Mouse (Mus musculus): ENCODE measurements around the gene Nmt2. TPM values are rescaled to one million over a fixed set of nuclear protein-coding genes. Genes with fewer than 3 reads are reported as not detected.

Nmt2 gene
- polyA plus RNA-seq, 1 experiment: 3.8 TPM

Other genes with a start within 250 kb of the Nmt2 start
- 7.1 and 8.1 TPM in 2 replicates for gene Fam171a1, start 170.0 kb upstream of the Nmt2 start, polyA plus RNA-seq (2012; rRNA removed)
- gene Rpp38, start 48.4 kb downstream of the Nmt2 start, polyA plus RNA-seq (2012; rRNA removed): 4.8 and 6.9 TPM in 2 replicates
- 0.27 TPM in 1 of 2 replicates, not detected in the other for gene Acbd7, start 52.0 kb downstream of the Nmt2 start, polyA plus RNA-seq (2012; rRNA removed)
- not detected in 2 replicates for gene Olah, start 113.0 kb downstream of the Nmt2 start, polyA plus RNA-seq (2012; rRNA removed)
- not detected in 2 replicates for gene Meig1, start 138.4 kb downstream of the Nmt2 start, polyA plus RNA-seq (2012; rRNA removed)
- 2.6 and 4.9 TPM in 2 replicates for gene Dclre1c, start 139.9 kb downstream of the Nmt2 start, polyA plus RNA-seq (2012; rRNA removed)
- 1.3 TPM in 2 replicates for gene Suv39h2, start 190.8 kb downstream of the Nmt2 start, polyA plus RNA-seq (2012; rRNA removed)
- 1.1 and 1.5 TPM in 2 replicates for gene Gm45902, start 228.6 kb downstream of the Nmt2 start, polyA plus RNA-seq (2012; rRNA removed)
- gene Hspa14, start 228.6 kb downstream of the Nmt2 start, polyA plus RNA-seq (2012; rRNA removed): 28.7 and 31.3 TPM in 2 replicates
- gene Cdnf, start 228.8 kb downstream of the Nmt2 start, polyA plus RNA-seq (2012; rRNA removed): 0.29 and 0.36 TPM in 2 replicates

All from large intestine, adult 2 months (tissue).